Mouse (Mus musculus) layer of hippocampus, postnatal 10 days (tissue): ENCODE measurements around the gene Gna11. TPM values are rescaled to one million over a fixed set of nuclear protein-coding genes. Genes with fewer than 3 reads are reported as not detected.

Source experiments
- DNase-seq, 2 experiments: peaks; one replicate each; pipeline ENCODE4 v3.0.0; 2021; ENCODE audit warnings: low spot score in 2 of 2
- total RNA-seq, 2 experiments: library from RNA; stranded (reverse); gene quantifications; 2 replicates each; pipeline ENCODE4 v1.2.3; 2021

Gna11 gene
- total RNA-seq, 2 experiments from 2014 or later = 124 to 125 TPM

- no peak for DNase-seq
Measured at GRCm38 (mm10) chr10:81565257-81566228, 20.6 kb upstream of the Gna11 start.

- DNase-seq = peak in 1 of 2 experiments; percentile 59
Measured at GRCm38 (mm10) chr10:81564734-81565133, 19.7 kb upstream of the Gna11 start.

- no peak for DNase-seq
Measured at GRCm38 (mm10) chr10:81564216-81564615, 19.2 kb upstream of the Gna11 start.

- no peak for DNase-seq
Measured at GRCm38 (mm10) chr10:81563481-81563880, 18.5 kb upstream of the Gna11 start.

GRCm38 (mm10) chr10:81562411-81562810, 17.4 kb upstream of the Gna11 start:
- DNase-seq = no peak

GRCm38 (mm10) chr10:81560719-81561459, 15.9 kb upstream of the Gna11 start:
- no peak for DNase-seq

GRCm38 (mm10) chr10:81559627-81560539, 14.9 kb upstream of the Gna11 start:
- DNase-seq = peak; percentile 75 to 84

GRCm38 (mm10) chr10:81559163-81559626, 14.2 kb upstream of the Gna11 start, which contains the start of gene Aes:
Aes (plus strand) TSS chr10:81559488.
- peak; percentile 63 to 78 for DNase-seq

GRCm38 (mm10) chr10:81557491-81557890, 12.5 kb upstream of the Gna11 start:
- DNase-seq = no peak

GRCm38 (mm10) chr10:81556282-81556681, 11.3 kb upstream of the Gna11 start:
- DNase-seq = no peak

- no peak for DNase-seq
Measured at GRCm38 (mm10) chr10:81553807-81554755, 9.1 kb upstream of the Gna11 start.

- DNase-seq = peak in 1 of 2 experiments; percentile 49
Measured at GRCm38 (mm10) chr10:81553232-81553631, 8.2 kb upstream of the Gna11 start.

- peak; percentile 78 to 85 for DNase-seq
Measured at GRCm38 (mm10) chr10:81551597-81552102, 6.7 kb upstream of the Gna11 start.

GRCm38 (mm10) chr10:81550257-81550656, 5.3 kb upstream of the Gna11 start:
- peak; percentile 54 to 66 for DNase-seq

GRCm38 (mm10) chr10:81548944-81549343, 4.0 kb upstream of the Gna11 start:
- DNase-seq = no peak

- no peak for DNase-seq
Measured at GRCm38 (mm10) chr10:81546788-81547571, 2.0 kb upstream of the Gna11 start.

- DNase-seq = no peak
Measured at GRCm38 (mm10) chr10:81546332-81546731, 1.3 kb upstream of the Gna11 start.
